Mouse (Mus musculus): Measurements from ENCODE around the gene Tjp1. TPM values are rescaled to one million over a fixed set of nuclear protein-coding genes. Genes with fewer than 3 reads are reported as not detected.

Tjp1 gene
- total RNA-seq, 1 experiment: 39.3 TPM

DNA sequence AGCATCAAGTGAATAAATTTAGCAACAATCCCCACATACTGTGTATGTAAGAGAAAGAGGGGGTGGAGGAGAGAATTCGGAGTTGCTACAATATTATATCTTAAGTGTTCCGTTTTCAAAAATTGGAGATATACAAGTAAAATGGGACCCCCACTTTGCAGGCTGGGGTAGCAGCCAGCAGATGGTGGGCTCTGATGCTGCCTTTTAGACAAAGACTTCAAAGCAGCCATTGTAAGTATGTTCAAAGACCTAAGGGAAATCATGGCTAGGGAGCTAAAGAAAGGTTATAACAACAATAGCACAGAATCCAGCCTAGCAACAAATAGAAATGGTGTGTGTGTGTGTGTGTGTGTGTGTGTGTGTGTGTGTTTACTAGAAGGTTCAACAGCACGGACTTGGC is 245.6 kb downstream of the Tjp1 start:
- Histone ChIP-seq H3K9ac (ENCODE audit: insufficient read depth, low read depth, low read length, poor library complexity, severe bottlenecking) (no peak overlapping the region), H3K4me3 (ENCODE audit: insufficient read depth in 1 of 2, low read depth in 1 of 2, low read length in 2 of 2, poor library complexity in 1 of 2, severe bottlenecking in 1 of 2) (no peak overlapping the region), H3K4me1 (ENCODE audit: control insufficient read depth in 2 of 2, insufficient read depth in 2 of 2, low read length in 2 of 2, poor library complexity in 1 of 2) (no peaks in the 10 kb centered on the region), H3K9me3 (ENCODE audit: control insufficient read depth, insufficient read depth, low read depth, low read length) (no peaks in the 10 kb centered on the region), H3K27ac (ENCODE audit: insufficient read depth, low read depth, low read length, poor library complexity, severe bottlenecking) (no peak overlapping the region), H3K36me3 (ENCODE audit: control insufficient read depth, insufficient read depth, low read length, poor library complexity, severe bottlenecking) (no peaks in the 10 kb centered on the region)
- TF ChIP-seq ZNF384 (IDR thresholded peaks at IDR 0.05; ENCODE audit: low read depth, low read length) (no peak), HCFC1 (IDR thresholded peaks at IDR 0.05; ENCODE audit: borderline replicate concordance, insufficient read depth, low read length) (no peak), MAFK (IDR thresholded peaks at IDR 0.05; ENCODE audit: insufficient read depth, low read depth, low read length) (no peak), CHD2 (IDR thresholded peaks at IDR 0.05; ENCODE audit: low read depth, low read length) (no peak), ZC3H11A (IDR thresholded peaks at IDR 0.05; ENCODE audit: borderline replicate concordance, low read depth, low read length) (no peak)
- DNase-seq (ENCODE audit: low read depth, low spot score): no peak
- in situ Hi-C loops (cut with MboI; ENCODE audit: low sequenced_read_pairs in 2 of 2, unreplicated experiment in 2 of 2): no loop called here

DNA sequence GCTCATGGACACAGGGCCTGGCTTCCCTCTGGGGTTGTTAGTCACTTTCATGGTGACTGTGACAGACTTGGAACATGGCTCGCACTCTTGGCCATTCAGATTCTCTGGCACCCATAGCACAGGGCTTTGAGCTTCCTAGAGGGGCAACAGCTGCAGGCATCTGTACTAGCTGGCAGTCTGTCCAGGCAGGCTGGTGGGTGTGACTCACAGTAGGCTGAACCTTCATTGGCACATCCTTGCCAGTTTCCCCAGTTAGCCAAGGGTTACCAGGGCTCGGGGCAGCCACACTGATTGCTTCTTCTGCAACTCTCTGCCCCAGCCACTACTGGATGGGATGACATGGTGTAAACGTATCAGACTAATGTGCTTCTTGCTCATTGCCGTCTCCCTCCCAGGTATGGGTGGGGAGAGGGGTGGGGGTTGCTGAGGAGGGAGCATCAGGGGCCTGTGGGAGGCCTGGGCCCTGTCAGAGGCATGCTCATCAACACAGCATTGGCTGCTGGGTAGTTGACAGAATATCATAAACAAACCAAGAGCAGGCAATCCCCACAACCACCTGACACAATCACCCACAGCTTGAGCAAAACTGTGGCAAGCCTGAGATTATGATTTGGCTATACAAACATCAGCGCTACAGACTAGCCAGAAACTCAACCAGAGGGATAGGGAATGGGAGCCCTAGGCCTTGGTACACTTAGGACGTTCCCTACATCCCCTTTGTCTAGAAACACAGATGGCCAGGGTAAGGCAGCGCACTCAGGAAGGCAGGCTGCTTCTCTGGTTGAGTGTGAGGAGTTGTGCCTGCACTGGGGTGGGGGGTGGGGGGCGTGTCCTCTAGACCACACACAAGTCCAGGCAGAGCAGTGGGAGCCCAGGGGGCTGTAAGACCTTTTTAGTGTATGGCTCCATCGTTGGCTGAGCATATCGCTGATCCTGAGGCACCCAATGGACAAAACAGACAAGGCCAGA is 246.4 kb downstream of the Tjp1 start:
- H3K27ac ChIP-seq (ENCODE audit: insufficient read depth, low read depth, low read length, poor library complexity, severe bottlenecking): no peak overlapping the region
- DNase-seq (ENCODE audit: low read depth, low spot score): no peak
- TF ChIP-seq ZNF384 (IDR thresholded peaks at IDR 0.05; ENCODE audit: low read depth, low read length): no peak
- TF ChIP-seq CHD2 (IDR thresholded peaks at IDR 0.05; ENCODE audit: low read depth, low read length): no peak
- no peak for TF ChIP-seq ZC3H11A (IDR thresholded peaks at IDR 0.05; ENCODE audit: borderline replicate concordance, low read depth, low read length)
- no peak for TF ChIP-seq MAFK (IDR thresholded peaks at IDR 0.05; ENCODE audit: insufficient read depth, low read depth, low read length)
- no peak for TF ChIP-seq HCFC1 (IDR thresholded peaks at IDR 0.05; ENCODE audit: borderline replicate concordance, insufficient read depth, low read length)

GRCm38 (mm10) chr7:65279277-65279676 is 248.3 kb downstream of the Tjp1 start:
- TF ChIP-seq ZC3H11A (IDR thresholded peaks at IDR 0.05; ENCODE audit: borderline replicate concordance, low read depth, low read length): no peak
- TF ChIP-seq CHD2 (IDR thresholded peaks at IDR 0.05; ENCODE audit: low read depth, low read length): no peak
- TF ChIP-seq HCFC1 (IDR thresholded peaks at IDR 0.05; ENCODE audit: borderline replicate concordance, insufficient read depth, low read length): no peak
- TF ChIP-seq ZNF384 (IDR thresholded peaks at IDR 0.05; ENCODE audit: low read depth, low read length): no peak
- TF ChIP-seq MAFK (IDR thresholded peaks at IDR 0.05; ENCODE audit: insufficient read depth, low read depth, low read length): no peak
- in situ Hi-C loops (cut with MboI; ENCODE audit: low sequenced_read_pairs in 2 of 2, unreplicated experiment in 2 of 2): no loop called here
- Histone ChIP-seq H3K9me3 (ENCODE audit: control insufficient read depth, insufficient read depth, low read depth, low read length) (no peaks in the 10 kb centered on the region), H3K4me3 (ENCODE audit: insufficient read depth in 1 of 2, low read depth in 1 of 2, low read length in 2 of 2, poor library complexity in 1 of 2, severe bottlenecking in 1 of 2) (no peak overlapping the region), H3K27ac (ENCODE audit: insufficient read depth, low read depth, low read length, poor library complexity, severe bottlenecking) (no peak overlapping the region), H3K9ac (ENCODE audit: insufficient read depth, low read depth, low read length, poor library complexity, severe bottlenecking) (no peak overlapping the region), H3K36me3 (ENCODE audit: control insufficient read depth, insufficient read depth, low read length, poor library complexity, severe bottlenecking) (no peaks in the 10 kb centered on the region), H3K4me1 (ENCODE audit: control insufficient read depth in 2 of 2, insufficient read depth in 2 of 2, low read length in 2 of 2, poor library complexity in 1 of 2) (no peaks in the 10 kb centered on the region)
- DNase-seq (ENCODE audit: low read depth, low spot score): no peak

More for the DNA sequence above, 246.4 kb downstream of the Tjp1 start:
- H3K36me3 ChIP-seq (ENCODE audit: control insufficient read depth, insufficient read depth, low read length, poor library complexity, severe bottlenecking): no peaks in the 10 kb centered on the region
- H3K4me3 ChIP-seq (ENCODE audit: insufficient read depth in 1 of 2, low read depth in 1 of 2, low read length in 2 of 2, poor library complexity in 1 of 2, severe bottlenecking in 1 of 2): no peak overlapping the region
- in situ Hi-C loops (cut with MboI; ENCODE audit: low sequenced_read_pairs in 2 of 2, unreplicated experiment in 2 of 2): no loop called here
- H3K9me3 ChIP-seq (ENCODE audit: control insufficient read depth, insufficient read depth, low read depth, low read length): no peaks in the 10 kb centered on the region
- no peak overlapping the region for H3K9ac ChIP-seq (ENCODE audit: insufficient read depth, low read depth, low read length, poor library complexity, severe bottlenecking)
- H3K4me1 ChIP-seq (ENCODE audit: control insufficient read depth in 2 of 2, insufficient read depth in 2 of 2, low read length in 2 of 2, poor library complexity in 1 of 2): no peaks in the 10 kb centered on the region

GRCm38 (mm10) chr7:65275761-65276160 is 251.8 kb downstream of the Tjp1 start:
- Histone ChIP-seq H3K4me3 (ENCODE audit: insufficient read depth in 1 of 2, low read depth in 1 of 2, low read length in 2 of 2, poor library complexity in 1 of 2, severe bottlenecking in 1 of 2) (no peak overlapping the region), H3K27ac (ENCODE audit: insufficient read depth, low read depth, low read length, poor library complexity, severe bottlenecking) (no peak overlapping the region), H3K4me1 (ENCODE audit: control insufficient read depth in 2 of 2, insufficient read depth in 2 of 2, low read length in 2 of 2, poor library complexity in 1 of 2) (no peaks in the 10 kb centered on the region), H3K9ac (ENCODE audit: insufficient read depth, low read depth, low read length, poor library complexity, severe bottlenecking) (no peak overlapping the region), H3K36me3 (ENCODE audit: control insufficient read depth, insufficient read depth, low read length, poor library complexity, severe bottlenecking) (no peaks in the 10 kb centered on the region), H3K9me3 (ENCODE audit: control insufficient read depth, insufficient read depth, low read depth, low read length) (no peaks in the 10 kb centered on the region)
- in situ Hi-C loops (cut with MboI; ENCODE audit: low sequenced_read_pairs in 2 of 2, unreplicated experiment in 2 of 2): no loop called here
- TF ChIP-seq ZC3H11A (IDR thresholded peaks at IDR 0.05; ENCODE audit: borderline replicate concordance, low read depth, low read length): no peak
- TF ChIP-seq CHD2 (IDR thresholded peaks at IDR 0.05; ENCODE audit: low read depth, low read length): no peak
- TF ChIP-seq MAFK (IDR thresholded peaks at IDR 0.05; ENCODE audit: insufficient read depth, low read depth, low read length): no peak
- no peak for TF ChIP-seq HCFC1 (IDR thresholded peaks at IDR 0.05; ENCODE audit: borderline replicate concordance, insufficient read depth, low read length)
- no peak for TF ChIP-seq ZNF384 (IDR thresholded peaks at IDR 0.05; ENCODE audit: low read depth, low read length)
- DNase-seq (ENCODE audit: low read depth, low spot score): no peak

Measured in ES-E14 (cell line).